Mouse (Mus musculus) small intestine, adult 2 months (tissue): Measurements from ENCODE around the gene Gale. TPM values are rescaled to one million over a fixed set of nuclear protein-coding genes. Genes with fewer than 3 reads are reported as not detected.

Experiments used
- H3K27ac ChIP-seq: fragments of 200-500 bp; 2 replicates; pipeline ENCODE4 v1.5.1; 2012; ENCODE audit warnings: low read depth, low read length, control low read depth, inconsistent platforms; ENCODE audit not compliant: insufficient read depth
- H3K27me3 ChIP-seq: fragments of 200-500 bp; 2 replicates; pipeline ENCODE4 v1.6.1; 2012; ENCODE audit warnings: mild to moderate bottlenecking, moderate library complexity, low read length, inconsistent platforms; ENCODE audit not compliant: control insufficient read depth, insufficient read depth
- H3K36me3 ChIP-seq: fragments of 200-500 bp; 2 replicates; pipeline ENCODE4 v1.6.1; 2012; ENCODE audit warnings: mild to moderate bottlenecking, low read length, control low read depth, inconsistent platforms; ENCODE audit not compliant: control insufficient read depth, insufficient read depth
- H3K4me1 ChIP-seq: fragments of 200-500 bp; 2 replicates; pipeline ENCODE4 v1.6.1; 2012; ENCODE audit warnings: low read length, inconsistent platforms, mixed read lengths; ENCODE audit not compliant: control insufficient read depth, insufficient read depth, insufficient read length
- H3K4me3 ChIP-seq: fragments of 200-500 bp; 2 replicates; pipeline ENCODE4 v1.5.1; 2012; ENCODE audit warnings: low read depth, mild to moderate bottlenecking, control low read depth, inconsistent platforms, low read length, moderate library complexity
- CTCF ChIP-seq: fragments of 200-500 bp; IDR thresholded peaks from 2 replicates; pipeline ENCODE4 v1.5.1; 2012; ENCODE audit warnings: low read depth, mild to moderate bottlenecking, control low read depth, inconsistent platforms, low read length, moderate library complexity, mixed read lengths; ENCODE audit not compliant: insufficient replicate concordance, insufficient read length; ENCODE audit errors: extremely low read depth
- POLR2A ChIP-seq: fragments of 200-500 bp; IDR thresholded peaks from 2 replicates; pipeline ENCODE4 v1.6.1; 2012; ENCODE audit warnings: low read depth, mild to moderate bottlenecking, control low read depth, inconsistent platforms, low read length, moderate library complexity
- WGBS: fragments of 180-500 bp; shearing (Covaris S2); methylation state at CpG from one replicate; pipeline ENCODE4 v1.1.7; 2018; 5-methylcytosine and 5-hydroxymethylcytosine counted together
- polyA plus RNA-seq: library from polyadenylated mRNA; depleted of rRNA; stranded (reverse); fragments of >200 nt; gene quantifications from 2 replicates; pipeline ENCODE4 v1.2.3, GENCODE M21; 2012; rRNA removed

Gene Gale
- 116 and 163 TPM in 2 replicates for polyA plus RNA-seq

GRCm38 (mm10) chr4:135963457-135964193, at the start of gene Gale:
Gene Gale (plus strand): TSS chr4:135963727.
- peak; percentile 87 for TF ChIP-seq POLR2A
- no peak for TF ChIP-seq CTCF
- Histone ChIP-seq H3K36me3 (peaks cover 45% of the 10 kb centered on the region), H3K4me3 (peak within 1 kb of the TSS; percentile 73), H3K4me1 (peaks cover 11% of the 10 kb centered on the region), H3K27me3 (no peaks in the 10 kb centered on the region), H3K27ac (peak within 1 kb of the TSS; percentile 91)
- WGBS = under 1% methylated on average over 56 of the region's 56 CpGs

- no peak for TF ChIP-seq POLR2A
- no peak for TF ChIP-seq CTCF
- WGBS = 26% methylated on average over 13 of the region's 13 CpGs
- H3K27ac ChIP-seq = peak overlapping the region; percentile 85
- H3K4me3 ChIP-seq = peak overlapping the region; percentile 37
- H3K4me1 ChIP-seq = peaks cover 12% of the 10 kb centered on the region
- H3K36me3 ChIP-seq = peaks cover 10% of the 10 kb centered on the region
- no peaks in the 10 kb centered on the region for H3K27me3 ChIP-seq
Observed at GRCm38 (mm10) chr4:135918635-135919279, 44.8 kb upstream of the Gale start.

GRCm38 (mm10) chr4:135919280-135919639, 44.3 kb upstream of the Gale start:
- TF ChIP-seq CTCF (no peak), POLR2A (no peak)
- 23% methylated on average over 3 of the region's 3 CpGs for WGBS
- Histone ChIP-seq H3K36me3 (peaks cover 13% of the 10 kb centered on the region), H3K27ac (peak overlapping the region; percentile 85), H3K4me1 (peaks cover 15% of the 10 kb centered on the region), H3K4me3 (peak overlapping the region; percentile 37), H3K27me3 (no peaks in the 10 kb centered on the region)

GRCm38 (mm10) chr4:135920304-135921241, 43.0 kb upstream of the Gale start, which contains the start of gene Fuca1:
Gene Fuca1 (plus strand): TSS chr4:135920735.
- under 1% methylated on average over 60 of the region's 60 CpGs for WGBS
- Histone ChIP-seq H3K4me3 (peak within 1 kb of the TSS; percentile 88), H3K27me3 (no peaks in the 10 kb centered on the region), H3K4me1 (peaks cover 18% of the 10 kb centered on the region), H3K36me3 (peaks cover 17% of the 10 kb centered on the region), H3K27ac (peak within 1 kb of the TSS; percentile 91)
- TF ChIP-seq POLR2A = peak; percentile 60; the same call in 1 of the 2 replicates
- peak; percentile 98 for TF ChIP-seq CTCF

- 1% methylated on average over 26 of the region's 26 CpGs for WGBS
- Histone ChIP-seq H3K27me3 (no peaks in the 10 kb centered on the region), H3K36me3 (peaks cover 26% of the 10 kb centered on the region), H3K4me1 (peaks cover 18% of the 10 kb centered on the region), H3K4me3 (peak overlapping the region; percentile 88), H3K27ac (peak overlapping the region; percentile 91)
- TF ChIP-seq POLR2A (peak; percentile 65; the same call in 1 of the 2 replicates), CTCF (no peak; the same call in 1 of the 2 replicates)
Observed at GRCm38 (mm10) chr4:135921257-135922120, 42.0 kb upstream of the Gale start.

GRCm38 (mm10) chr4:135922190-135922589, 41.3 kb upstream of the Gale start:
- no peaks in the 10 kb centered on the region for H3K27me3 ChIP-seq
- no peak overlapping the region for H3K4me3 ChIP-seq
- no peak overlapping the region for H3K27ac ChIP-seq
- H3K36me3 ChIP-seq = peaks cover 30% of the 10 kb centered on the region
- TF ChIP-seq POLR2A (no peak), CTCF (no peak)
- H3K4me1 ChIP-seq = peaks cover 18% of the 10 kb centered on the region
- 24% methylated on average over 1 of the region's 1 CpGs for WGBS
